Mouse (Mus musculus) retina, postnatal 1 day (tissue): ENCODE data around the gene Gal3st2b.
"Not testable (repeated sequence)": the region's sequence is repeated elsewhere in the genome, so short reads cannot be mapped to it uniquely, and the experiment has no call there.

Experiments
- DNase-seq: peaks from one replicate; pipeline ENCODE4 v3.0.0-alpha.2; 2012

Gal3st2b gene

GRCm38 (mm10) chr1:93980932-93981331, 62.8 kb downstream of the Gal3st2b start:
- not testable (repeated sequence) for DNase-seq

GRCm38 (mm10) chr1:93986167-93986566, 68.1 kb downstream of the Gal3st2b start:
- no peak for DNase-seq

- DNase-seq: no peak
Measured at GRCm38 (mm10) chr1:93988786-93989185, 70.7 kb downstream of the Gal3st2b start.

GRCm38 (mm10) chr1:93990209-93990608, 72.1 kb downstream of the Gal3st2b start, which contains the start of gene Gal3st2c:
Gene Gal3st2c (plus strand): TSS chr1:93990509.
- not testable (repeated sequence) for DNase-seq

- DNase-seq: not testable (repeated sequence)
Measured at GRCm38 (mm10) chr1:93991068-93991467, 73.0 kb downstream of the Gal3st2b start.

GRCm38 (mm10) chr1:93991491-93991890, 73.4 kb downstream of the Gal3st2b start:
- not testable (repeated sequence) for DNase-seq
